Mouse (Mus musculus) myocyte (in vitro differentiated cells): ENCODE results near the gene Gpbar1.

ENCODE experiments used
- POLR2A ChIP-seq: IDR thresholded peaks from one replicate; pipeline ENCODE4 v1.6.1; 2011; ENCODE audit warnings: low read depth, mild to moderate bottlenecking, control low read depth, moderate library complexity; ENCODE audit not compliant: insufficient read length
- REST ChIP-seq: IDR thresholded peaks from one replicate; pipeline ENCODE4 v1.6.1; 2011; ENCODE audit warnings: mild to moderate bottlenecking, control low read depth, moderate library complexity; ENCODE audit not compliant: insufficient read depth, insufficient read length
- USF1 ChIP-seq: IDR thresholded peaks from one replicate; pipeline ENCODE4 v1.6.1; 2011; ENCODE audit warnings: low read depth, mild to moderate bottlenecking, control low read depth, moderate library complexity

- TF ChIP-seq POLR2A (no peak), REST (no peak), USF1 (no peak)
These were observed 11.8 kb downstream of the Gpbar1 start for GRCm38 (mm10) chr1:74290141-74290540.
